Mouse (Mus musculus): ENCODE results near the gene Olfr310. TPM values are rescaled to one million over a fixed set of nuclear protein-coding genes. Genes with fewer than 3 reads are reported as not detected.

Gene Olfr310
- not detected in 2 replicates for polyA plus RNA-seq (2015; fragmentation: Nextera tagmentation; extraction: Ambion mirVana)

DNA sequence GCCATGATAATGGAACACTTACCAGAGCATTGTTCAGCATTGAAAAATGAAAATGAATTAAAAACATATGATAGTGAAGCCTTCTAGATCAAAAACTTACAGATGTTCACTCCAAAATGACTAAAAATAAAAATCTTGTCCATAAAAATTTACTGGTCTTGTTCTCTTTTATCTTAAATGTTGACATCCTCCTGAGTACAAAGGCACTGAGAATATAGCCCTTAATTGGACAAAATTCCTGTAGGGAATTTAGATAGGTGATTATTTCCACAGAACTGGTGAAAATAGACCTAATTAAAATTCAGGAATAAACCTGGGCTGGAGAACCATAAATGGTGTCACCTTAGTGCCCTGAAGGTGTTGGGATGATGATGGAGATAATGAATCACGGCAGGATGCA lies at the start of gene Olfr310:
TSS of gene Olfr310 (minus strand) at position 101 of the 400 bp plus-strand sequence.
- ATAC-seq (ENCODE audit: low read depth), result no peak
- no peak for DNase-seq
- Histone ChIP-seq H3K9ac (no peak within 1 kb of the TSS), H3K4me1 (replicated peaks) (no peaks in the 10 kb centered on the region), H3K27me3 (no peaks in the 10 kb centered on the region), H3K36me3 (no peaks in the 10 kb centered on the region), H3K9me3 (replicated peaks) (no peaks in the 10 kb centered on the region), H3K4me3 (replicated peaks) (no peak within 1 kb of the TSS), H3K27ac (no peak within 1 kb of the TSS), H3K4me2 (no peak within 1 kb of the TSS)
- 50% methylated on average over 1 of the region's 1 CpGs for WGBS (ENCODE audit: insufficient replicate concordance)

DNA sequence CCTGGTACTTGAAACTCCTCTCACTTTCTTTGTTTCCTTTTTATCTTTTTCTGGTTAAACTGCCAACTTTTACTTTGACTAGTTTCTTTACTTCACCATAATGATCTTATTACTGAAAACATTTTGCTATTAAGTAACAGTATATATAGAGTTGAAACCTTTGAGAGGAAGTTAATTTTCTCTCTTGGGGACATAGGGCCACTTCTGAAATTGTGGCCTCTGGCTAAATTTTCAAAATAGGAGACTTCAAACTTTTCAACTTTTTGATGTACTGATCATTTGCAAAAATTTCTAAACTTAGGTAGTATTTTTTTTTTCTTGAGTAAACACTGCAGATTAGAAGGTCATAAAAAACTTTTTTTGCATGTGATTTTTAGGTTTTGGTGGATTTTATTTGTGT lies 48.6 kb upstream of the Olfr310 start, which contains the start of gene Olfr308:
TSS of gene Olfr308 (minus strand) at position 101 of the 400 bp plus-strand sequence.
- Histone ChIP-seq H3K36me3 (no peaks in the 10 kb centered on the region), H3K9me3 (replicated peaks) (no peaks in the 10 kb centered on the region), H3K4me3 (replicated peaks) (no peak within 1 kb of the TSS), H3K27ac (no peak within 1 kb of the TSS), H3K4me1 (replicated peaks) (no peaks in the 10 kb centered on the region), H3K4me2 (no peak within 1 kb of the TSS), H3K27me3 (no peaks in the 10 kb centered on the region), H3K9ac (no peak within 1 kb of the TSS)
- ATAC-seq (ENCODE audit: low read depth) (no peak), DNase-seq (no peak)

DNA sequence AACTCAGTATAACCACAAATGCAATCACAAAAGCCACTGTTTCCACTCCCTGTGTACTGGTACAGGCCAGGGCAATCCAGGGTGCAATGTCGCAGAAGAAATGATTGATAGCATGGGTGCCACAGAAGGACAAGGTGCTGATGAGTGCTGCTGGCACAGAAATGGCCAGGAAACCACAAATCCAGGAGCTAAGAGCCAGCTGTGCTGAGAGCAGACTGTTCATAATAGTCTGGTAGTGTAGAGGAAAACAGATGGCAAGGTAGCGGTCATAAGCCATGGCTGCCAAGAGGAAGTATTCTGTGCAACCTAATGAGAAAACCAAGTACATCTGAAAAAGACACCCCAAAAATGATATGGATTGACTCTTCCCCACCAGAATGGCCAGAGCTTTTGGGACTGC lies 44.4 kb upstream of the Olfr310 start:
- ATAC-seq (ENCODE audit: low read depth) (no peak), DNase-seq (no peak)
- no peak overlapping the region for H3K9ac ChIP-seq
- H3K36me3 ChIP-seq, result no peaks in the 10 kb centered on the region
- no peak overlapping the region for H3K4me2 ChIP-seq
- H3K4me1 ChIP-seq (replicated peaks), result no peaks in the 10 kb centered on the region
- WGBS (ENCODE audit: insufficient replicate concordance), result 66% methylated on average over 2 of the region's 2 CpGs
- H3K4me3 ChIP-seq (replicated peaks), result no peak overlapping the region
- H3K9me3 ChIP-seq (replicated peaks), result no peaks in the 10 kb centered on the region
- H3K27me3 ChIP-seq, result no peaks in the 10 kb centered on the region
- no peak overlapping the region for H3K27ac ChIP-seq

DNA sequence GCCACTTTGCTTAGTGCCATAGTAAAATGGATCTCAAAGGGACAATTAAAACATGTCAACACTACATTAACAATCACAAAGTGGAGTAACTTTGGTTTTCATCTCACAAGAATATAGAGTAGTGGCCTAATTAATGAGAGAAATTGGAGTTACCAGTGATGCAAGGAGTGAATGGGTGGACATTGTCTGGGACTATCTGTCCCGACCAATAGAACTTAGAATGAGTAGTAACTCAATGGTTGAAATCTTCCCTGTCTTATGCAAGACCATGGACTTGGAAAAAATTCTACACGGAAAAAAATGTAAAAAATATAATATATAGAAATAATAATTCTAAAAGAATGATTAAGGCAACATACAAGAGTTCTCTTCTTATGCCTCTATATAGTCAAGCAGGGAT lies 36.6 kb upstream of the Olfr310 start, which contains the start of gene Olfr309:
TSS of gene Olfr309 (minus strand) at position 101 of the 400 bp plus-strand sequence.
- Histone ChIP-seq H3K27ac (no peak within 1 kb of the TSS), H3K4me1 (replicated peaks) (no peaks in the 10 kb centered on the region), H3K4me3 (replicated peaks) (no peak within 1 kb of the TSS), H3K4me2 (no peak within 1 kb of the TSS), H3K9ac (no peak within 1 kb of the TSS), H3K36me3 (no peaks in the 10 kb centered on the region), H3K27me3 (no peaks in the 10 kb centered on the region), H3K9me3 (replicated peaks) (no peaks in the 10 kb centered on the region)
- no peak for DNase-seq
- ATAC-seq (ENCODE audit: low read depth), result no peak
- WGBS (ENCODE audit: insufficient replicate concordance), result 54% methylated on average over 2 of the region's 2 CpGs

DNA sequence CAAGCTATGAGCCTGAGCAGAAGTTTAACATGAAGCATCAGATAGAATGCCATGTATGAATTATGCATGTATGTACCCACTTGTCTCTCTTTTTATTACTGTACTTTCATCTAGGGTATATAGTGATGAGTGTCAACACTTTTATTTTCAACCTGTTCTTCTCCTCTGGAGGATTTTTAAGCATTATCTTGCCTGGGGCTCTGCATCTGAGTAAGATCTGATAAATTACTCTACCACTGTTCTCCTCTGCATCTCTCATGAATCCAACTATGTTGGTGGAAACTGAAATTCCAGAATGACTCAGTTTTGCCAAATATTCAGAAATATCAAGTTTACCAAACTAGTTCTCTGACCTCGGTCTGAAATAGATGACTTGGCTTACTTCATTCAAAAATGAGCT lies 30.8 kb downstream of the Olfr310 start, which contains the start of gene Vmn2r76:
TSS of gene Vmn2r76 (minus strand) at position 101 of the 400 bp plus-strand sequence.
- Histone ChIP-seq H3K9ac (no peak within 1 kb of the TSS), H3K4me3 (replicated peaks) (no peak within 1 kb of the TSS), H3K36me3 (no peaks in the 10 kb centered on the region), H3K27me3 (no peaks in the 10 kb centered on the region), H3K9me3 (replicated peaks) (no peaks in the 10 kb centered on the region), H3K4me1 (replicated peaks) (no peaks in the 10 kb centered on the region), H3K4me2 (no peak within 1 kb of the TSS), H3K27ac (no peak within 1 kb of the TSS)
- ATAC-seq (ENCODE audit: low read depth) (no peak), DNase-seq (no peak)
- WGBS (ENCODE audit: insufficient replicate concordance), result 43% methylated on average over 1 of the region's 1 CpGs

Small RNA genes within 50 kb of the gene (microRNA-seq; reads per million reads assigned to microRNA genes)
- gene Gm23192, result not detected

Other genes with a start within 250 kb of the Olfr310 start
- gene Vmn2r75, start 105.4 kb downstream of the Olfr310 start, polyA plus RNA-seq (2015; fragmentation: Nextera tagmentation; extraction: Ambion mirVana), result not detected in 2 replicates
- gene Vmn2r76, start 30.9 kb downstream of the Olfr310 start, polyA plus RNA-seq (2015; fragmentation: Nextera tagmentation; extraction: Ambion mirVana), result not detected in 2 replicates
- gene Olfr309, start 36.5 kb upstream of the Olfr310 start, polyA plus RNA-seq (2015; fragmentation: Nextera tagmentation; extraction: Ambion mirVana), result not detected in 2 replicates
- not detected in 2 replicates for gene Olfr308, start 48.5 kb upstream of the Olfr310 start, polyA plus RNA-seq (2015; fragmentation: Nextera tagmentation; extraction: Ambion mirVana)
- gene Olfr307, start 60.4 kb upstream of the Olfr310 start, polyA plus RNA-seq (2015; fragmentation: Nextera tagmentation; extraction: Ambion mirVana), result not detected in 2 replicates
- not detected in 2 replicates for gene Olfr305, start 89.8 kb upstream of the Olfr310 start, polyA plus RNA-seq (2015; fragmentation: Nextera tagmentation; extraction: Ambion mirVana)
- gene Olfr304, start 109.5 kb upstream of the Olfr310 start, polyA plus RNA-seq (2015; fragmentation: Nextera tagmentation; extraction: Ambion mirVana), result not detected in 2 replicates
- gene Olfr303, start 120.6 kb upstream of the Olfr310 start, polyA plus RNA-seq (2015; fragmentation: Nextera tagmentation; extraction: Ambion mirVana), result not detected in 2 replicates
- gene Olfr301, start 126.7 kb upstream of the Olfr310 start, polyA plus RNA-seq (2015; fragmentation: Nextera tagmentation; extraction: Ambion mirVana), result not detected in 2 replicates
- gene Olfr299, start 182.7 kb upstream of the Olfr310 start, polyA plus RNA-seq (2015; fragmentation: Nextera tagmentation; extraction: Ambion mirVana), result not detected in 2 replicates
- not detected in 2 replicates for gene Olfr298, start 215.3 kb upstream of the Olfr310 start, polyA plus RNA-seq (2015; fragmentation: Nextera tagmentation; extraction: Ambion mirVana)
- not detected in 2 replicates for gene Olfr297, start 242.8 kb upstream of the Olfr310 start, polyA plus RNA-seq (2015; fragmentation: Nextera tagmentation; extraction: Ambion mirVana)